Mouse (Mus musculus) adrenal gland, adult 2 months (tissue): ENCODE results near the gene C1qtnf2. TPM values are rescaled to one million over a fixed set of nuclear protein-coding genes. Genes with fewer than 3 reads are reported as not detected.

Experiments
- DNase-seq: peaks from one replicate; pipeline ENCODE4 v3.0.0; 2021
- polyA plus RNA-seq: library from polyadenylated mRNA; depleted of rRNA; stranded (reverse); fragments of >200 nt; gene quantifications from 2 replicates; pipeline ENCODE4 v1.2.3, GENCODE M21; 2012
- total RNA-seq, 2 experiments: library from RNA; stranded (reverse); gene quantifications; 2 replicates each; pipeline ENCODE4 v1.2.3; 2021

C1qtnf2 gene
- total and polyA plus RNA-seq, 3 experiments, result 5.2 to 9.1 (median 5.6) TPM

DNA sequence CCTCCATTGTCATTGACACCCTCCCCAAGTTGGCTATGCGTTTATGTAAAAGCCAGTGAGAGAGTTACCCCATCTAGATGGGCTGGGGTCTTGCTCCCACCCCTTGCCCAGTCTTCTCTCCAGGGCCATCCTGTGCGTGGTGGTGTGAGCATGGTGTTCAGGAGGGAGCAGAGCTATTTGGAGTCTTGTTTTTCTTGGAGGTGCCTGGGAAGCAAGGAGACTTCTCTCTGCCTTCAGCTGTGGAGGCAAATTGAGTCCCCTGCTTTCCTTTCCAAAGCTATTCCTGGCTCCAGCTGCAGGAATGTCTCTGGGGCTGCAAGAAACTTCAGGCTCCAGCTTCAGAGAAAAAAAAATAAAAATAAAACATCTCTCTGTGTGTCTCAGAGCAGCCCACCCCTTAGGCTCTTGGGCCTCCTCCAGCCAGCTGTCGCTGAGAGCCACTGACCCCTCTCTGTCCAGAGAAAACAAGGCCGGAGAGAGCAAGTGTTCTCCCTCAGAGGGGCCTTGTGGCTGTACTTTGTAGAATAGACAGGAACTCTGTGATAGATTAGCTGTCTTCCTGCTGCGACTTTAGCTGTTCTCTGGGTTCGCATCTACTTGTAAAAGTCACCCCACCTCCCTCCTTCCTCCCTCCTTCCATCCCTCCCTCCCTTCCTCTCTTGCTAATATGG, 9.2 kb downstream of the C1qtnf2 start:
- DNase-seq, result peak; percentile 18

DNA sequence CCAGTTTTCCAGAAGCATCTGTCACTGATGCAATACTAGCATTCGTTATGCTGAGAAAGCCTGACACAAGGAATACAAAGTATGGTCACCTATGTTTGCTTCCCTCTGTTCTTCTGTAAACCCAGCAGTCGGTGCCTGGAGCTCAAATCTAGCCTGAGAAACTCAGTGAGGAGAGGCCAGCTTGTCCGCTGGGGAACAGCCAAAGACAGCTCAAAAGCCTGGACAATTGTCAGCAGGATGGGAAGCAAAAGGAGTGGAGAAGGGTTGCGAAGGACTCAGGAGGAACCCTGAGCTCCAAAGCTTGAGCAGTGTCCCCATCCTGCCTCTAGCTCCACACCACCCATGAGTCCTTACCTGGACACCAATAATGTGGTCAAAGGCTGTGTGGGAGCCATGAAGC, 10.0 kb downstream of the C1qtnf2 start:
- no peak for DNase-seq

DNA sequence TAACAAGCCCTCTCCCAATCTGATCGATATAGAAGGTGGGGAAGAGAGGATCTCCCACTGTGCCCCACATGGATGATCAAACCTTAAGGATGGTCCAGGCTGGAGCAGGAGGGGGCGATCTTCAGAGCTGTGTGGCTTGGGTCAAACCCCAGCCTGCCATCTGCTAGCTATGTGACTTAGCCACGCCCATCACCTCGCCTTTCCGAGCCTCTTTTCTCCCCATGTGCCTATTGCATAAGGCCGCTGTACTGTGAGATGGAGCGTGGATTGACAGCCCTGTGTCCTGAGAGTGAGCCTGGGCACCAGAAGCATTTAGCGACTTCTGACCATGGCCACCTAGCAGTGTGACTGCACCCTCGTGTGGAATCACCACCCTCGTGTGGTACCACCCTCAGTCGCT, 10.6 kb downstream of the C1qtnf2 start:
- DNase-seq, result no peak

DNA sequence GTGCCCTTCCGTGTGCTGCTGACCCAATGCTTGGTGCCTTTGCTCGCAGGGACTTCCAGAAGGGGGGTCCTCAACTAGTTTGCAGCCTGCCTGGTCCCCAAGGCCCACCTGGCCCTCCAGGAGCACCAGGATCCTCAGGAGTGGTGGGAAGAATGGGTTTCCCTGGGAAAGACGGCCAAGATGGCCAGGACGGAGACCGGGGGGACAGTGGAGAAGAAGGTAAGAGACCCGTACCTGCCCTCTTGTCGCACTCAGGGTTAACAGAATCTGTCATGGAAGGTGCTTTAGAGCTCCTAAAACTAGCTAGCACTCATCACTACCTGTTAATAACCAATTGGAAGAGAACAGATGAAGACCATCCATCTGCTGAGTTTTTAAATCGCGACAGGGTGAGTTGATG, 11.8 kb downstream of the C1qtnf2 start:
- DNase-seq, result no peak

DNA sequence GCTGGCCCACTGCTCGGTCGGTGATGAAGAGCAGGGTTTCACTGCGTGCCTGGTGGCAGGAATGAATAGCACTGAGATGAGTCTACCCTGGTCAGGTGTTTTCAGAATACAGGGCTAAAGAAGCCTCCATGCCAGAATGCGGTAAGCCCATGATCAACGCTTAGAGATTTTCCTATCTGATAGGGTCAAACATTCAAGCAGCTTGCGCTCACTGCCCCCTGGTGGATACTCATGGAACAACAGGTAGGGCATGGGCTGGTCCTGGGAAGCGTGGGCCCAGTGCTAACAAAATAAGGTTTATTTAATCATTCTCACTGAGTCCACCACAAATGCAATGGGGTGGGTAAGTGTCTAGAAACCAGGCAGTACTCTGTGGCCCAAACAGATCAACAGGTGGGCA, 18.6 kb downstream of the C1qtnf2 start:
- peak; percentile 76 for DNase-seq

DNA sequence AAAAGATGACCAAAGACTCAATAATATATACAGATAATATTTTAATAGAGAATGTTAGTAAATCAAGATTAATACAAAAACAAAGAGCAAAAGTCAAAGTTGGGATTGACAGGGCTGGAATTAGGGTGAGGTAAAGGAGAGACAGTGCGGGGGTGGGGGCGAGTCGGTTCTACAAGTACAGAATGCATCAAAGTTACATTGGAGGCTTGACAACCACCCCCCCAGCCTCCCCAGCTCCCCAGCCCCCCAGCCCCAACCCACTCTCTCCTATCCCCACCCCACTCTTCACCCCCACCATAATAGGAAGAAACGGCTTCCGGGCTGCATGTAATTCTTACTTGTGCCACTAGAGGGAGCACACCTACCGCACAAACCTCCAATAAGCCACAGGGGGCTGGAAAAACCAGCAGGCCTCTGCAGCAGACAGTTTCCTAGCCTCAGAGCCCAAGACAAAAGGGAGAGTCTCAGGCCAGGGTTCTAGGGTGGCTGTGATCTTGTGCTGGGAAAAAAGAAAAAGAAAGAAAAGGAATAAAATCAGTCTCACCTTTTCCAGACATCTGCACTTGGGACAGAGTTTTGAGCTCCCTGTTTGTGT, 19.8 kb downstream of the C1qtnf2 start:
- DNase-seq, result peak; percentile 55

DNA sequence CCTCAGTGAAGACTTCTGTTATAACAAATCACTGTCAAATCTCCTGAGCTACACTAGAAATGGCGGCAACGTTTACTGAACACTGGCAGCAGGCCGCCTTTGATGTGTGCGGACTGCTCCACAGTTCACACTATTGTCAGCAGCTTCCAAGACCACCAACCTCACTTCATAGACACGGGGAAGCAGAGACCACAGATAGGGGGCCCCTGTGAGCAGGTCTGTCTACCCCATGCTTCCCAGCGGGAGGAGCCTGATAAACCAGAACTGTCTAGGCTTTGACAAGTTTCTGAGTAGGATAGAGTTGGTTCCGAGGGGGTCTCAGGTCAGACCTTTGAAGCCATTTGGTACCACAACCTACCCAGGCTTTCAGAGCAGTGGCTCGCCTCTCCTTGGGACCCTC, 21.0 kb downstream of the C1qtnf2 start:
- no peak for DNase-seq

DNA sequence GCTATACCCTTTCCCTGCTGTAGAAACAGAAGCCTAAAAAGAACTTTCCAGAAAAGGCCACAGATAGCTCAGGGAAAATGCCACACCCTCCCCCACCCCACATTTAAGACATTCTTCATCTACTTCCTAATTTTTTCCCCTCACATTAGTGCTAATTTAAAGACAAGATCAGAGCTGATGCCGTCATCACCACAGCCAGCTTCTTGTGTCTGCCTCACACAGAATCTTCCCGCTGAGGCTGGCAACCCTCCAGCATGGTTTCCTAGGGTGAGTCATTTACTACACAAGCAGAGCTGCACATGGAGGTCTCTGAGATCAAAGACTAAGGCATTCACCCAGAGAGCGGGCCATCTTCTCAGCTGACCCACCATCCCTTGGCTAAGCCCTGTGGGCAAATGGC, 21.5 kb downstream of the C1qtnf2 start:
- DNase-seq, result peak; percentile 91

DNA sequence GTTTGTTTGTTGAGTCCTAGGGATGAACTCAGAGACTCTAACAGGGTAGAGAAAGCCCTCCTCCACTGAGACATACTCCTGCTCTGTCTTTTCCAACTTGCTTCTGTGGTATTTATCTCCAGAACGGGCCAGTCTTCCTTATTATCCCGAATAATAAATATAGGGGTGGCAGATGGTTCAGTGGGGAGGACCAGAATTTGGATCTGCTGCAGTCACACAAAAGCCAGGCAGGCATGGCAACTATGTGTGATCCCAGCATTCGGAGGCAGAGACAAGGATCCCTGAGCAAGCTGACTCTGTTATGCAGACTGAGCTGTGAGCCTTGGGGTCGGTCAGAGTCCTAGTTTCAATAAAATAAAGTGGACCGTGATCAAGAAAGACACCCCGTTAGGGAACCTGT, 27.2 kb downstream of the C1qtnf2 start:
- DNase-seq, result no peak

DNA sequence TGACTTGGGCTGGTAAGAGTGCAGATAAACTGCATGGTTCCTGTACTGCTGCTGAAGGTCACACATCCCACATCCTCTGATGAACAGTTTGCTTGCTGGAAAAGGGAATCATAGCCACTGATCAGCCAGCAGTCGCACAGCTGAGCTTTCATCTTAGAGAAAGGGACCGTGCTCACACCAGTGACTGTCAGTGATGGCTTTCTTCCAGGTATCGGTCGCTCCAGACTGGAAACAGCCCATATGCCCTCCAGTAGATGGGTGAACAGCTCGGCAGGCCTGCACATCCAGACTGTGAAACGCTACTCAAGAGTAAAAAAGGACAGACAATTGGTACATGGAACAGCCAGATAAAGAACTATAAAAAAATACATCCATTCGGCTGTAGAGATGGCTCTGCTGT, 31.1 kb downstream of the C1qtnf2 start:
- no peak for DNase-seq

DNA sequence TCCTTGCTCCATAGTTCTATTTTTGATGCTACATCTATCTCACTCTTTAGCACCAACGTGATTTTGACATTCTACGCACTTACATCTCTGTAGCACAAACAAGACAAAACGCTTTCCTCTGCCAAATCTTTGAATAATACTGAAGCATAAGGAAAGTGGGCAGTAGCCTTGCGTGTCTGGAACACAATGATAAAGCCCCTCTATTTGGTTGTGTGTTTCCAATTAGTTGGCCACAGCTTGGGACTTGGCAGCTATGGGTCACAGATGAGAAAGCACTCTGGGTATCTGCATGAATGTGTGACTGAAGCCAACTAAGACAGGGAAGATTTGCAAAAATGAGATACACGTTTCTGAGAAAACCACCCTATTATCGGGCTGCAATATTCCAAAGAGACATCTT, 33.9 kb downstream of the C1qtnf2 start:
- DNase-seq, result no peak

DNA sequence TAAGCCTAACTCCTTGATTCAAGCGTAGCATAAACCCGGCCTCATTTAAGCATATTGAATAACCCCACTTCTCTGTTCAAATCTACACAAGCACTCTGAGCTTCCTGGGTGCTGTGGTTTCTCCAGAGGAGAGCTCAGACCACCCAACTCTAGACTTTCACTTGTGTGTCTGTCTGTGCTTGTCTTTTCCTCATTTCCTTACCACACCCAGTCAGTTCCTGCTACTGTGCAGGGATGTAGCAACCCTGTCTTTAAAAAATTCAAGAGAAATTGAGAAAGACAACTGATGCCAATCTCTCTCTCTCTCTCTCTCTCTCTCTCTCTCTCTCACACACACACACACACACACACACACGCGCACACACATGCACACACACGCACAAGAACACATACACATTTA, 35.8 kb downstream of the C1qtnf2 start:
- DNase-seq, result no peak

DNA sequence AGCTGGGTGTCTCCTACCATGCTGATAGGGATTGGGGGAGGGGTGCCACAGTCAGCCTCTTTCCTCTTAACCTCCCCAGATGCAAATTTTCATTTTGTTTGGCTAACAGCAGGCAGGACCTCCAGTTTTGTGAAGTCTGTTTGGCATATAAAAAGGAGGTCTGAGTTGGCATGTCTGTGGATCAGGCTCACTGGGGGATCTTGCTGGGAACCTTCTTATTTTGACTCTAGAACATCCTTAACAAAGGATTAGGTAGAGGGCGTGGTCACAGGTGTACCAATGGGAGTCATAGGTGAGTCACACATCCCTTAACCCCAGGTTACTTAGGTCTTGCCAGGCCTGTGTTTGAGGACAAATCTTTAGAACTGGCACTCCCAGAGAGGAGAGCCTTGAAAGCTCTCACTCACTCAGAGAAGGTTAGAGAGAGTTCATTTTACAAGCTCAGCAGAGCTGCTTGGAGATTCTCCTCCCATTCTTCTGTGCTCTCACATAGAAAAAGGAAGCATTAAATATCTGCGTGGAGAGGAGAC, 38.6 kb downstream of the C1qtnf2 start:
- no peak for DNase-seq

DNA sequence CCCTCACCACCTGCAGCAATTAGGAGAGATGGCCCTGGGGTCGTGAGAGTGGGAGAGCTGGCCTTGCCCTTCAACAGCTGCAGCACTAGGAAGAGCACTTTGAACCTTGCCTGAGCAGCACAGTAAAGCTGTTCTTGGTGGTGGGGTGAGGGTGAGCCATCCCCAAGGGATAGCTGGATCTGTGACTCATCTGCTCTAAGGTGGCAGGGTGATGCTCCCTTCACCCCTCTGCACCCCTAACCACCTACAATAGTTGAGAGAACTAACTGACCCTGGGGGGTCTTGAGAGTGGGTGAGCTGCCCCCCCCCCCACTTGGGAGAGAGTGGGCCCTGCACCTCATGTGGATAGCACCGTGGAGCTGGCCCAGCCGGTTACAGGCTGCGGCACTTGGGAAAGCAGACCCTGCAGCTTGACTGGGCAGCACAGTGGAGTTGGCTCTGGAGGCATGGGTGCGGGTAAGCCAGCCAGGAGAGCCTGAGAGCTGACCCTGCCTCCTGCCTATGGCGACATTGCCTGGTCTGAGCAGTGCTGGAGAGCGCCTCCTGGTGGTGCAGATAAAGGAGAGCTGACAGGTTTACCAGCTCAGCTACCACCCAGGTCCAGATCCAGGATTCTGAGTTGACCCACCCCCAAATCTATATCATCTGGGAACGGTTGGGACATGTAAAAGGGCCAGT, 42.4 kb downstream of the C1qtnf2 start:
- DNase-seq, result peak; percentile 43

DNA sequence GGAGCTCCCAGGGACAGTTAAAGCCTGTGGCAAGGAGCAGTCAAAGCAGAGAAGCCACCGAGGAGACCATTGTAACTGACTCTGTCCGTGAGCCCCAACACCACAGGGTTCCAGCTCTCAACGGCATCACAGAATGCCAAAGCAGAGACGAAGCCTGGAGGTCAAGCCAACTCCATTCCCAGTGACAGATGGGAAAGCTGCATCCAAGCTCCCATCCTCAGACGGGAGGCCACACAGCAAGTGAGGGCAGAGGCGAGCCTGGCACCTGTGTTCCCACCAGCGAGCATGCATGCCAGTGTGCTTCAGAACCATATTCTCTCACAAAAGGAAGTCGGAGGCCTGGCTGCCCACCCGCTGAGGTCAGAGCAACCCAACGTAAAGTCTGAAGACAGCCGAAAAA, 43.6 kb downstream of the C1qtnf2 start:
- DNase-seq, result no peak

DNA sequence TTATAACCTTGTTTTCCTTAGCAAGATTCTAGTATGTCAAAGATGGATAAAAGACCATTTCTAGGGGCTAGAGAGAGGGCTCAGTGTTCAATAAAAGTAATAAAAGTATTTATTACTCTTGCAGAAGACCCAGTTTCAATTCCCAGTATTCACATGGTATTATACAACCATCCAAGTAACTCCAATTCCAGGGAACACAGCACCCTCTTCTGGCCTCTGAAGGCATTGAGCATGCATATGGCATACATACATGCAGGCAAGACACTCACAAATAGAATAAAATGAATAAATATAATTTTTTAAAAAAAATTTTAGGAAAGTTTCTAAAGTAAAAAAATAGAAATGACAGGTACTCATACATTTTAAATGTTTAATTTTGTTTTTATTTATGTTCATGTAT, 44.0 kb downstream of the C1qtnf2 start:
- DNase-seq, result no peak

DNA sequence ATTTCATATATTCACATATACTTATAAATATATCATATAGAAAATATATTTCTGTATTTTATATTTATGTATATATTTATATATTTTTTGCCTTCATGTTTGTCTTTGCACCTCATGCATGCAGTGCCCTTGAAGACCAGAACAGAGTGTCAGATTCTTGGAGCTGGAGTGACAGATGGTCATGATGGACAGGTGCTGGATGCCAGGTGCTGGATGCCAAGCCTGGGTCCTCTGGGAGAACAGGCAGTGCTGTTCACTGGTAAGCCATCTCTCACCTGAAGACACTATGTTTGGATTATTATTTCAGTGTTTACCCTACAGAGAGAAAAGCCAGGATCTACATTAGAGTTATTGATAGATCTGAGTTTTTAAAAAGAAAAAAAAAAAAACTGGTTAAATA, 44.7 kb downstream of the C1qtnf2 start:
- no peak for DNase-seq

DNA sequence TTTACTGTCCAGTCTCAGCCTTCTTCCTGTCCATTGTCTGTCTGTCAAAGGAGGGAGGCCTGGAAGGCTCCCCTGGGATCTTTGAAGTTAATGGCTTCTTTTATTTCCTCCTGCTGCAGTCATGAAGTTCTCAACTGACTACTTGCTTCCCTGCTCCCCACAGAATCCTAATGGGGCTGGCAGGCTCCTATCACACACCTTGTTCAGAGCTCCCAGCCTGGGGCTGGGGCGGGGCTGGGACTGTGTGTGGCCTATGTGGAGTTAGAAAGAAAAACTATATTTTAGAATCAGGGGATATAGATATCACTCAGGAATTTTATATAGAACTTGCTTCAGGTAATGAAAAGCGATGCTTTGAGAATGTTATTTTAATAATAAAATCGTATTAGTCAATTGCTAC, 46.4 kb downstream of the C1qtnf2 start:
- no peak for DNase-seq

DNA sequence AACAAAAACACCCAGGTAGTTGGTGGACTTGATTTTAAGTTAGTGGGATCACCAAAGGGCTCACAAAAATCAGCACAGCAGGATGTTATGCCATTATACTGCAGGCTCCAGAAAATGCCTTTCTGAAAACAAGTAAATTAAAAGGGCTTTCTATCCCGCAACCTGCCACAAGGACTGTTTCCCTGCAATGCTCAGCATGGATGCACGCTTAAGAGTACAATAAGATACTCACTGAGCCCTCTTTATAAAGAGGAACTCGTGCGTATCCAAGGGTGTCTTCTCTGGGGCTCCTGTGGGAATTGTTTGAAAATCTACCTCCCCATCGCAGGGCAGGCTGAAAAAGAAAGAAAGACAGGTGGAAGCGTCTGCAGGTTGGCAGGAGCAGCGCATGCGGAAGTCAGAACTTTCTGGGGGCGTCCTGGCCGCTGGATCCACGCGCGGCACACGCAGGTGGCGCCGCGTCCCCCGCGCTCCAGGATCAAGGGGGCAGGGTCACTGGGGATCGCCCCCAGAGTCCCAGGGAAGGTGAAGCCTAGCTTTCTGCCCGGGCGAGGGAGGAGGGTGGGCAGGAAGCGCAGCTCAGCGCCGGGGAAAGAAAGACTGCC, 54.1 kb downstream of the C1qtnf2 start:
- DNase-seq, result no peak

DNA sequence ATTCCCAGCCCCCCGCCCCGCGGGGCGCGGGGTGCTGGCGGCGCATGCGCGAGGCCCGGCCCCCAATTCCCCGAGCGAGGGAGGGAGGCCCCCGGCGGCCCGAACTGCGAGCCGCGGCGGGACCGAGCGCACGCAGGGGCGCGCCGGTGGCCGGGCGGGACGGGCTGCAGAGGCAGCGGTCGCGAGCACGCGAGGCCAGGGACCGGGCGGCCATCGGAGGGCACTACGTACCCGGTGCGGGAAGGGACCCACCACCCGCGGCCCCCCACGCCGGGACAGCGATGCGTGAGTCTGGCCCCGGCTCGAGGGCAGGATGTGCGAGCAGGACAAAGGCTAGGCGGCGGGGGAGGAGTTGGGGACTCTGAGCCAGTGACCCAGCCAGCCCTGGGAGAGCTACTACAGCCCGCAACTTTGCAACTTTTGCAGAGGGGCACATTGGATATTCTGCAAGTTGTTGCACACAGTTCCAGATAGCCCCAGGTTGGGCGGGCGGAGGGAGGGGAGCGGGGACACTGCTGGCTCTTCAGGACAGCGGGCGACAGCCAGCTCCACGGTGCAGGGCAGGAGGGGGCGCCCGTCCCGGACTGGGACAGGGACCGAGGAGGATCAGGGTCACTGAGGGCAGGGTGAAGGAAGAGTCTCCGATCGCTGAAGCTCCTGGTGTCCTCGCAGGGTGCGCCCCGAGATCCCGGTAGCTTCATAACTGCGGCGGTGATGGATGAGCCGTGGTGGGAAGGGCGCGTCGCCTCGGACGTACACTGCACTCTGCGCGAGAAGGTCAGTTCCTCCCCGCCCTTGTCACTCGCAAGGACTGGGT, 54.8 kb downstream of the C1qtnf2 start, which contains the start of gene Ccnjl:
Ccnjl (plus strand) TSS at position 102 of the 817 bp plus-strand sequence.
- DNase-seq, result peak; percentile 82

DNA sequence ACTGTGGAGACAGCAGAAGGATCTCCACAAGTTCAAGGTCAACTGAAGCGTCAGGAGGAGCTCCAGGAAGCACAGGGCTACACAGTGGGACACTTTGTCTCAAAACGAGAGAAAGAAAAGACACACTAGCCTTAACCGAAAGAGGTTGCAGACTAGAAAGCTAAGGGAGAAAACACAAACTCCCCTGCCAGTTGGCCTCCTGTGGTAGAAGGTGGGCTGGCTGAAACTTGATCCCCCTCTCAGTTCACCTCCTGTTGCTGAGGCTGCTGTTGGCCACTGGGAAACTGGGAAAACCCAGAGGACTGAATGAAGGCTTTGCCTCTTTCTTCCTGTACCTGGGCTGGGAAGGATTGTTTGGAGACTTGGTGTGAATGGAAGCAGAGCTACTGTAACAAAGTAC, 56.0 kb downstream of the C1qtnf2 start:
- DNase-seq, result no peak

DNA sequence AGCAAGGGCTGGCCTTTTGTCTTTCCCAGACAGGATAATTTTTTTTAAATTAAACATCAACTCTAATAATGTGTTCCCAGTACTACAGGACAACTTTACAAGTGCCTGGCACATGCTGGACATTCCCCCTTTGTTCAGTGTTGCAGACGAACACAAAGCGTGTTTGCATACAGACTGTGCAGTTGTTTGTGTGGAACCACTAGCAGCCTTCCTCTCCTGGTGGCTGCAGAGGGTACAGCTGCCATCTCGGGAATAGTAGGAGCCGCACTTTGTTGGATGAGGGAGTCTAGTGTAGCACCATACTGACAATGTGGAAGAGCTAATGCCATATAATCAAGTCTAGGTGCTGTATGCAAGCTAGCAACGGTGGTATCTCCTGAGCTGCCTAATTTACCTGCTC, 57.5 kb downstream of the C1qtnf2 start:
- no peak for DNase-seq
